Mouse (Mus musculus): ENCODE data around the gene Olfr857.
"Not testable (repeated sequence)": the region's sequence is repeated elsewhere in the genome, so short reads cannot be mapped to it uniquely, and the experiment has no call there.

DNA sequence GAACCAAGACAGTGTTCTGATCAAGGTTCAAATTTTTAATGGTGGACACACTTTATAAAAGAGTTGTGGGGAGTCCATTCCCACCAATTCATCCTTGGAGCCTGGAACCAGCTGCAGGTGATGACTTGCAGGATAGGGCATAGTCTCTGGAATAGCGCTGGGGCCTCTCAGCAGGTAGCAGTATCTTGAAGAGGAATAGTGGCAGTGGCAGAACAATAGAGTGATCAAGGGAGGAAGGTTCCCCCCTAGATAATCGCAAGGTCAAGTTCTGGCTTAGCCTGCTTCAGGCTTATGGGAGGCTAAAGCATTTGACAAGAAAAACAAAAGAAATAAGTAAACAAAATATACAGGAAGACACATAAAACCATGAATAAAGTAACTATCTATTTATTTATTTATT lies 4.7 kb upstream of the Olfr857 start:
- not testable (repeated sequence) for TF ChIP-seq GATA1 (IDR thresholded peaks at IDR 0.05; ENCODE audit: low read depth, low read length); ZKSCAN1 (IDR thresholded peaks at IDR 0.05; ENCODE audit: low read depth, low read length); E2F4 (IDR thresholded peaks at IDR 0.05; ENCODE audit: borderline replicate concordance, low read depth, low read length); ELF1 (IDR thresholded peaks at IDR 0.05; ENCODE audit: low read depth, low read length); CTCF (IDR thresholded peaks at IDR 0.05 in 2 of 3, conservative IDR thresholded peaks at IDR 0.05 in 1 of 3; ENCODE audit: control insufficient read depth in 1 of 3, insufficient read depth in 1 of 3, low read depth in 2 of 3, low read length in 3 of 3, poor library complexity in 1 of 3, severe bottlenecking in 1 of 3); POLR2AphosphoS2 (IDR thresholded peaks at IDR 0.05; ENCODE audit: low read length); NRF1 (IDR thresholded peaks at IDR 0.05; ENCODE audit: insufficient read depth, low read depth, low read length, poor library complexity, severe bottlenecking); MYC (IDR thresholded peaks at IDR 0.05; ENCODE audit: low read depth, low read length); ETS1 (IDR thresholded peaks at IDR 0.05; ENCODE audit: low read depth, low read length)

Data from MEL (cell line).